Mouse (Mus musculus) forebrain, embryonic 12.5 days (tissue): Measurements from ENCODE around the gene Smim24. TPM values are rescaled to one million over a fixed set of nuclear protein-coding genes. Genes with fewer than 3 reads are reported as not detected.

Experiments used
- microRNA-seq: library from miRNA; unstranded; fragments of <30 nt; microRNA quantifications from one replicate; pipeline ENCODE4, GENCODE M21; 2017
- polyA plus RNA-seq: library from polyadenylated mRNA; unstranded; fragments of >200 nt; fragmentation: Nextera tagmentation; extraction: Ambion mirVana; gene quantifications from 2 replicates; pipeline ENCODE4 v1.2.1, GENCODE M21; 2016

Smim24 gene
- polyA plus RNA-seq, 1 experiment from 2014 or later = 2.6 TPM

Small RNA genes lying within 50 kb of the gene (microRNA-seq; reads per million reads assigned to microRNA genes)
- gene Mir1191b = 0.97 reads per million
- gene Mir6913 = not detected

Other genes with a start within 250 kb of the Smim24 start
- gene Pias4, start 225.1 kb upstream of the Smim24 start, polyA plus RNA-seq = 51.6 and 52.9 TPM in 2 replicates
- 518 and 540 TPM in 2 replicates for gene Eef2, start 216.4 kb upstream of the Smim24 start, polyA plus RNA-seq
- 62.8 and 67.4 TPM in 2 replicates for gene Dapk3, start 210.0 kb upstream of the Smim24 start, polyA plus RNA-seq
- gene 4930442H23Rik, start 209.2 kb upstream of the Smim24 start, polyA plus RNA-seq = not detected in 2 replicates
- not detected in 2 replicates for gene Nmrk2, start 191.0 kb upstream of the Smim24 start, polyA plus RNA-seq
- 31.8 and 33.9 TPM in 2 replicates for gene Atcay, start 162.2 kb upstream of the Smim24 start, polyA plus RNA-seq
- gene Zfr2, start 159.9 kb upstream of the Smim24 start, polyA plus RNA-seq = 9.0 and 10.0 TPM in 2 replicates
- gene Matk, start 140.1 kb upstream of the Smim24 start, polyA plus RNA-seq = 4.1 and 5.7 TPM in 2 replicates
- gene Mrpl54, start 126.1 kb upstream of the Smim24 start, polyA plus RNA-seq = 136 and 138 TPM in 2 replicates
- gene Apba3, start 126.1 kb upstream of the Smim24 start, polyA plus RNA-seq = 31.1 and 33.3 TPM in 2 replicates
- 9.7 and 11.4 TPM in 2 replicates for gene Tjp3, start 101.5 kb upstream of the Smim24 start, polyA plus RNA-seq
- 84.1 and 98.7 TPM in 2 replicates for gene Pip5k1c, start 100.1 kb upstream of the Smim24 start, polyA plus RNA-seq
- gene Cactin, start 71.9 kb upstream of the Smim24 start, polyA plus RNA-seq = 60.8 and 61.8 TPM in 2 replicates
- 2.1 and 2.9 TPM in 2 replicates for gene Tbxa2r, start 64.3 kb upstream of the Smim24 start, polyA plus RNA-seq
- gene Gipc3, start 49.8 kb upstream of the Smim24 start, polyA plus RNA-seq = 0.08 TPM in 1 of 2 replicates, not detected in the other
- gene Hmg20b, start 42.6 kb upstream of the Smim24 start, polyA plus RNA-seq = 92.6 and 97.1 TPM in 2 replicates
- 8.2 and 8.4 TPM in 2 replicates for gene Mfsd12, start 35.6 kb upstream of the Smim24 start, polyA plus RNA-seq
- gene 4930404N11Rik, start 27.2 kb upstream of the Smim24 start, polyA plus RNA-seq = 0.36 and 1.2 TPM in 2 replicates
- 145 and 148 TPM in 2 replicates for gene Fzr1, start 14.5 kb upstream of the Smim24 start, polyA plus RNA-seq
- 68.1 and 68.5 TPM in 2 replicates for gene Dohh, start 8.6 kb upstream of the Smim24 start, polyA plus RNA-seq
- 4.2 and 4.6 TPM in 2 replicates for gene Gm48551, start 8.6 kb upstream of the Smim24 start, polyA plus RNA-seq
- gene Gm48552, start 4.0 kb upstream of the Smim24 start, polyA plus RNA-seq = 1.4 and 2.1 TPM in 2 replicates
- 15.3 and 16.3 TPM in 2 replicates for gene Nfic, start 62.6 kb downstream of the Smim24 start, polyA plus RNA-seq
- gene Celf5, start 89.7 kb downstream of the Smim24 start, polyA plus RNA-seq = 37.1 and 42.4 TPM in 2 replicates
- 65.8 and 66.6 TPM in 2 replicates for gene Ncln, start 103.3 kb downstream of the Smim24 start, polyA plus RNA-seq
- 0.21 and 0.49 TPM in 2 replicates for gene S1pr4, start 107.1 kb downstream of the Smim24 start, polyA plus RNA-seq
- 0.49 and 0.92 TPM in 2 replicates for gene Gna15, start 131.2 kb downstream of the Smim24 start, polyA plus RNA-seq
- gene Gna11, start 152.1 kb downstream of the Smim24 start, polyA plus RNA-seq = 74.8 and 75.9 TPM in 2 replicates
- 520 TPM in 2 replicates for gene Aes, start 166.4 kb downstream of the Smim24 start, polyA plus RNA-seq
- 14.3 and 16.5 TPM in 2 replicates for gene Tle2, start 181.5 kb downstream of the Smim24 start, polyA plus RNA-seq
- gene Tle6, start 208.0 kb downstream of the Smim24 start, polyA plus RNA-seq = 3.1 and 4.3 TPM in 2 replicates
- gene BC025920, start 213.2 kb downstream of the Smim24 start, polyA plus RNA-seq = 2.2 and 2.7 TPM in 2 replicates
- 50.7 and 52.6 TPM in 2 replicates for gene Sirt6, start 234.7 kb downstream of the Smim24 start, polyA plus RNA-seq
- 6.2 and 7.4 TPM in 2 replicates for gene Ankrd24, start 235.5 kb downstream of the Smim24 start, polyA plus RNA-seq